Comparison of ENCODE assay signal across 18 mouse cellular contexts in genomic region chr7:115510045-115510444, GRCm38 (mm10).
DNase-seq lines count a peak whose midpoint lies in the region; ATAC-seq and TF ChIP-seq lines count a peak whose summit lies in the region.
"Had no signal": no experiment of that assay in that cellular context is flagged by ENCODE, and none has a peak within 500 bp of the region (broad histone marks: within the 10 kb centered on the region; RNA-seq: fewer than 3 reads in every experiment).

No protein-coding gene starts in this region.

- DNase-seq in cerebellum, postnatal 10 days = peak; percentile 60 to 67
- no peak for DNase-seq in cerebellum, adult 11 months
- peak; percentile 84 for DNase-seq in kidney, postnatal 0 days (ENCODE audit: low spot score)
- no peak for DNase-seq in kidney, postnatal 14 days
- DNase-seq in gastrocnemius, adult 18-20 months (ENCODE audit: low spot score) = peak; percentile 81
- DNase-seq in urinary bladder, postnatal 4 days (ENCODE audit: low spot score in 2 of 2) = no peak
- DNase-seq in liver, embryonic 11.5 days (ENCODE audit: low spot score) = no peak
- DNase-seq: cerebellum, adult 2 months; kidney, adult 18-20 months; layer of hippocampus, postnatal 36 days; right cerebral cortex, postnatal 4 days; thymus, postnatal 4 days had no signal

- 47% methylated on average over 5 of the region's 5 CpGs for WGBS in kidney, postnatal 0 days
- 38% methylated on average over 5 of the region's 5 CpGs for WGBS in limb, embryonic 13.5 days
- 89% methylated on average over 5 of the region's 5 CpGs for WGBS in liver, embryonic 11.5 days

- H3K27me3 ChIP-seq in kidney, postnatal 0 days (ENCODE audit: insufficient read depth, low read length) = no peaks in the 10 kb centered on the region
- peaks cover 54% of the 10 kb centered on the region for H3K27me3 ChIP-seq in limb, embryonic 13.5 days
- no peaks in the 10 kb centered on the region for H3K27me3 ChIP-seq in liver, embryonic 11.5 days (replicated peaks; ENCODE audit: control insufficient read depth, insufficient read depth, low read length)
- H3K27me3 ChIP-seq: hindbrain, embryonic 15.5 days; megakaryocyte, embryonic 14.5 days; Patski had no signal

- H3K36me3 ChIP-seq in kidney, postnatal 0 days (ENCODE audit: insufficient read depth, low read length) = no peaks in the 10 kb centered on the region
- H3K36me3 ChIP-seq in limb, embryonic 13.5 days = peaks cover 8% of the 10 kb centered on the region
- H3K36me3 ChIP-seq in liver, embryonic 11.5 days (ENCODE audit: control insufficient read depth, insufficient read depth, low read length) = no peaks in the 10 kb centered on the region
- H3K36me3 ChIP-seq: embryonic facial prominence, embryonic 15.5 days; hindbrain, embryonic 15.5 days had no signal

- no peak overlapping the region for H3K4me2 ChIP-seq in kidney, postnatal 0 days (ENCODE audit: low read length)
- no peak overlapping the region for H3K4me2 ChIP-seq in limb, embryonic 13.5 days (replicated peaks)
- no peak overlapping the region for H3K4me2 ChIP-seq in liver, embryonic 11.5 days
- H3K4me2 ChIP-seq: embryonic facial prominence, embryonic 15.5 days; hindbrain, embryonic 15.5 days had no signal

- H3K4me1 ChIP-seq in kidney, postnatal 0 days (replicated peaks; ENCODE audit: insufficient read depth, low read length) = 0 out of 2 replicates have a peak, but pooled peaks cover 5% of the 10 kb centered on the region
- H3K4me1 ChIP-seq in limb, embryonic 13.5 days = peaks cover 21% of the 10 kb centered on the region
- no peaks in the 10 kb centered on the region for H3K4me1 ChIP-seq in liver, embryonic 11.5 days (replicated peaks; ENCODE audit: control insufficient read depth, insufficient read depth, low read length)
- H3K4me1 ChIP-seq: embryonic facial prominence, embryonic 15.5 days; megakaryocyte, embryonic 14.5 days had no signal

- TF ChIP-seq CTCF in kidney, postnatal 0 days (IDR thresholded peaks at IDR 0.05; ENCODE audit: low read depth) = no peak

- no peak overlapping the region for H3K27ac ChIP-seq in kidney, postnatal 0 days
- H3K27ac ChIP-seq in limb, embryonic 13.5 days = no peak overlapping the region; the same call in 1 of the 2 replicates
- no peak overlapping the region for H3K27ac ChIP-seq in liver, embryonic 11.5 days (ENCODE audit: low read depth, low read length)
- H3K27ac ChIP-seq: embryonic facial prominence, embryonic 15.5 days; hindbrain, embryonic 15.5 days had no signal

- H3K9me3 ChIP-seq in kidney, postnatal 0 days (replicated peaks; ENCODE audit: low read length) = no peaks in the 10 kb centered on the region
- no peaks in the 10 kb centered on the region for H3K9me3 ChIP-seq in limb, embryonic 13.5 days
- H3K9me3 ChIP-seq in liver, embryonic 11.5 days (ENCODE audit: control insufficient read depth, low read length) = no peaks in the 10 kb centered on the region
- H3K9me3 ChIP-seq: embryonic facial prominence, embryonic 15.5 days; hindbrain, embryonic 15.5 days; megakaryocyte, embryonic 14.5 days had no signal

- no peak; the same call in 1 of the 2 replicates for ATAC-seq in kidney, postnatal 0 days (replicated peaks; ENCODE audit: low FRiP score, low read depth)
- ATAC-seq in limb, embryonic 13.5 days (ENCODE audit: low FRiP score, low read depth) = peak; percentile 79
- no peak for ATAC-seq in liver, embryonic 11.5 days (replicated peaks; ENCODE audit: low FRiP score)
- ATAC-seq: forebrain, embryonic 14.5 days; Patski had no signal

- no peak overlapping the region for H3K4me3 ChIP-seq in kidney, postnatal 0 days (replicated peaks; ENCODE audit: low read depth, low read length)
- no peak overlapping the region for H3K4me3 ChIP-seq in limb, embryonic 13.5 days
- no peak overlapping the region for H3K4me3 ChIP-seq in liver, embryonic 11.5 days (ENCODE audit: low read depth, low read length)
- H3K4me3 ChIP-seq: embryonic facial prominence, embryonic 15.5 days; hindbrain, embryonic 15.5 days; megakaryocyte, embryonic 14.5 days had no signal

- no peak overlapping the region for H3K9ac ChIP-seq in kidney, postnatal 0 days (ENCODE audit: low read depth, low read length)
- H3K9ac ChIP-seq in limb, embryonic 13.5 days = no peak overlapping the region
- H3K9ac ChIP-seq in liver, embryonic 11.5 days (ENCODE audit: low read depth, low read length) = no peak overlapping the region
- H3K9ac ChIP-seq: embryonic facial prominence, embryonic 15.5 days; hindbrain, embryonic 15.5 days had no signal

Comparison
In these comparisons a context has a peak if more than half of its experiments do, and no peak if none do; other contexts are left out.
1. DNase-seq: peak in cerebellum, postnatal 10 days (2 of 2), kidney, postnatal 0 days (single experiment) and gastrocnemius, adult 18-20 months (single experiment); none in cerebellum, adult 11 months (single experiment), kidney, postnatal 14 days (single experiment), urinary bladder, postnatal 4 days (0 of 2) and liver, embryonic 11.5 days (single experiment).